Mouse (Mus musculus) Patski (cell line): ENCODE results near the gene Tmem184b. TPM values are rescaled to one million over a fixed set of nuclear protein-coding genes. Genes with fewer than 3 reads are reported as not detected.

Source experiments
- ATAC-seq: fragments of 100-300 bp; one replicate; pipeline ENCODE4 v1.8.0; 2021
- CTCF ChIA-PET: fragments of 350-600 bp; sonication (Branson Sonifier 250); formaldehyde crosslinking; loops from one replicate; lab custom pipeline; 2022; ENCODE audit warnings: inconsistent platforms; lab: Charles Lee
- POLR2A ChIA-PET: fragments of 350-600 bp; sonication (Branson Sonifier 250); formaldehyde crosslinking; loops from one replicate; lab custom pipeline; 2022; ENCODE audit warnings: antibody characterized with exemption, inconsistent platforms; lab: Charles Lee
- DNase-seq: peaks from one replicate; pipeline ENCODE4 v3.0.0-alpha.2; 2011; ENCODE audit warnings: low read depth, low spot score
- H3K27me3 ChIP-seq: fragments of 371-371 bp; one replicate; pipeline ENCODE4 v1.5.1; 2021
- CTCF ChIP-seq: fragments of 100-300 bp; IDR thresholded peaks from one replicate; pipeline ENCODE4 v1.5.1; 2021
- in situ Hi-C: fragments of 300-500 bp; cut with MboI; formaldehyde crosslinking; loops from 3 replicates; pipeline ENCODE4 v1.11.1; 2018; ENCODE audit warnings: low pct_unique_long_range_greater_than_20kb, mixed read lengths
- polyA plus RNA-seq: library from polyadenylated mRNA; unstranded; gene quantifications from one replicate; pipeline ENCODE4 v1.2.3, GENCODE M21; 2021

Gene Tmem184b
- polyA plus RNA-seq, 1 experiment from 2014 or later = 129 TPM

DNA sequence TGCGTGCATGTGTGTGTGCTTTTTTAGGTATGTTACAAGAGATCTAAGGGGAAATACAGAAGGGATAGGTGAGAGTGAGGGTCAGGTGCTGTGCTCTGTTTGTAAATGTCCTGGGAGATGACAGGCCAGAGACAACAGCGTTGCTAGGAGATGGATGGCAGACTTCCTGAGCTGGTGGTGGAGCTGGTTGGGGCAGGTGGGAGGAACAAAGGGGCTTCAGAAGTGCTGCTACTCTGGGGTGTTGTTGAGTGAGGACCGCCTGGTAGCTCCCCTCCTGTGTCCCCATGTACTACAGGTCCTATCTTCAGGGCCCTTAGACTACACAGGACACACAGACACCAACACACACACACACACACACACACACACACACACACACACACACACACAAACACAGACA is 28.6 kb downstream of the Tmem184b start:
- ChIA-PET POLR2A (interaction anchor here (0.7 kb wide), 1 partner anchor 17 kb away, joined by 4 read pairs; no protein-coding TSS in a partner anchor), CTCF (no interaction called here)
- ATAC-seq (no peak), DNase-seq (no peak)
- no peak for TF ChIP-seq CTCF
- no peaks in the 10 kb centered on the region for H3K27me3 ChIP-seq
- in situ Hi-C loops = no loop called here

DNA sequence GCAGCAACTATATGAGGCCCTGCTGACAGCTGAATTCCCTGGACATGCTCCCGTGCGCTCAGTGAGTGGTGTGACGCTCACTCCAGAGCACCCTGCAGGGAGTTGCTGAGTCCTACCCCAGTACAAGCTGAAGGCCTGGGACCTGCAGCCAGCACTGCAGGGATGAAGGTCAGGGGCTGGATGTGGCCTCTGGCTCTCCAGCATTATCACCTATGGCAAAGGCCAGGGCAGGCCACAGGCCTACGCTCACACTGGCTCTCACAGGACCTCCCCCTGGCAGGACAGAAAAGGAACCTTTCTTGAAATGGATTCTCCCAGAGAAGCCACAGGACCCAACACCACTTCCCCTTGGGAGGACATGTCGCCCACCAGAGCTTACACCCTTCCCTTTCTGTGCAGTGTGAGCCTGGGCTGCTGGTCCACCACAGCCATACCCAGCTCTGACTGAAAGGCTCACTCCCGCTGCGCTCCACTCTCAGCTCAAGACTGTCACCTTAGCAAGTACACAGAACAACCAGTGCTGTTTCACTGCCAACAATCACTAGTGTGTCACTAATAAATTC is 33.0 kb downstream of the Tmem184b start:
- ChIA-PET CTCF (interaction anchor here (0.9 to 1.5 kb wide), 2 partner anchors 9 to 128 kb away, joined by 4 to 5 read pairs; no protein-coding TSS in a partner anchor), POLR2A (interaction anchor here (2.1 kb wide), 1 partner anchor 12 kb away, joined by 7 read pairs; no protein-coding TSS in a partner anchor)
- TF ChIP-seq CTCF = no peak
- in situ Hi-C loops = no loop called here
- H3K27me3 ChIP-seq = no peaks in the 10 kb centered on the region
- DNase-seq (no peak), ATAC-seq (no peak)

DNA sequence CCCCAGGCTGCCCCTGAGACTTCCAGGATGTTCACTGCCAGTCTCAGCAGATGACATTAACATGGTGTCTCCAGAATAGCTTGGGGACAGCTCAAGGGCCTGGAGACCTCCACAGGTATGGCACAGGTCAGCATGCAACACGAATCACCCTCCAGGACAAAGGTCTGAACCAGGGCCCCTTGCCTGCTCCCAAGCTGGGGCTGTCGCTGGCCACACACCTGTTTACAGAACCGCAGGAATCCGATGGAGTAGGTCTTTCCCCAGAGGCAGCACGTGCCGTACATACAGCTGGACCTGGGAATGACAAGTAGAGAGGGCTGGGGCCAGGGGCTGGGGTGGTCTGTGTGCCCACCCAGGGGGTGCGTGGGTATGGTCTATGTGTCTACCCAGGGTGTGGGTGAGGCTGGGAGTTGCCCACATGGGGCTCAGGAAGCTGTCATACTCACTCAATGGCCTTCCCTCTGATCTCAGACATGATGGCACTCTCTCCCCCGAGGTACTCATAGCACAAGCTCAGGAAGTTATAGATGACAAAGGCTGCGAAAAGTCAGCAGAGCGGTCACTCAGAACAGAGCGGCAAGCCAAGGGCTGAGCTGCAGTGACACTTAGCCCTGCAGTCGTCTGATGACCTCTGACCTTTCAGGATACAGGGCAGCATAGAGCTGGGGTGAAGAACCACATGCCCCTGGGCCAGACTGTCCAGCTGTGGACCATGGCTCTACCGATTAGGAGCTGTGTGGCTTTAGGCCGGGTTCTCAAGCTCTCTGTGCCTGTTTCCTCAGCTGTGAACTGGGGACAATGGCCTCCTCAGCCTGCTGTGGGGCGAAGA is 33.7 kb downstream of the Tmem184b start:
- POLR2A ChIA-PET = interaction anchor here (0.8 to 2.1 kb wide), 2 partner anchors 12 to 22 kb away, joined by 3 to 7 read pairs; no protein-coding TSS in a partner anchor
- ATAC-seq (no peak), DNase-seq (no peak)
- CTCF ChIA-PET = interaction anchor here (0.9 to 1.5 kb wide), 2 partner anchors 10 to 127 kb away, joined by 4 to 5 read pairs; no protein-coding TSS in a partner anchor
- no peak for TF ChIP-seq CTCF
- H3K27me3 ChIP-seq = no peaks in the 10 kb centered on the region
- in situ Hi-C loops = no loop called here

DNA sequence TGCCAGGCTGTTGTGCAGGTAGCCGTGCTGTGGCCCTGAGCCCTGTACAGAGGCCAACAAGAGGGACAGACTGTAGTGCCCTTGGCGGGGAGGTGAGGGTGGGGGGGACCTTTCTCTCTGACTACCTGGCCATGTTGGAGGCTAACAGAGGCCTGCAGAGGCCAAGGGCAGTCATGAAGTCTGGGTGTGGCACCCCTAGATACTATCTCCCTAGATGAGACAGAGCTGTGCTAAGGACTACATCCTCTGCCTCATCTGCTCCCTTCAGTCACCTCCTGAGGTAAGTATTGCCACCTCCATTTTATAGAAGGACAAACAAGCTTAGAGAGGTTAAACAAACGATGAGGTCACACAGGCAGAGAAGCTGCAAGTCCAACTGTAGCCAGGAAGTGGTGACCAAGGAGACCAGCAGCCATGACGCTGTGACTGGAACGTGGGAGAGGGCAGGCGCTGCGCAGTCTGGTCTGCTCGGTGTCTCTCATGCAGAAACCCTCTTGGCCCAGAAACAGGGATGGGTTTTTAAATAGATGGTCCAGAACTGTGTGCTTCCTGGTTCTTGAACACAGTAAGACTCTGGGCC is 34.4 kb downstream of the Tmem184b start:
- no peak for TF ChIP-seq CTCF
- DNase-seq = no peak
- in situ Hi-C loops = no loop called here
- ATAC-seq = no peak
- ChIA-PET CTCF (interaction anchor here (0.7 to 1.5 kb wide), 2 partner anchors 65 to 126 kb away, joined by 3 to 5 read pairs; no protein-coding TSS in a partner anchor), POLR2A (interaction anchor here (0.8 to 2.1 kb wide), 2 partner anchors 11 to 21 kb away, joined by 3 to 7 read pairs; no protein-coding TSS in a partner anchor)
- no peaks in the 10 kb centered on the region for H3K27me3 ChIP-seq

DNA sequence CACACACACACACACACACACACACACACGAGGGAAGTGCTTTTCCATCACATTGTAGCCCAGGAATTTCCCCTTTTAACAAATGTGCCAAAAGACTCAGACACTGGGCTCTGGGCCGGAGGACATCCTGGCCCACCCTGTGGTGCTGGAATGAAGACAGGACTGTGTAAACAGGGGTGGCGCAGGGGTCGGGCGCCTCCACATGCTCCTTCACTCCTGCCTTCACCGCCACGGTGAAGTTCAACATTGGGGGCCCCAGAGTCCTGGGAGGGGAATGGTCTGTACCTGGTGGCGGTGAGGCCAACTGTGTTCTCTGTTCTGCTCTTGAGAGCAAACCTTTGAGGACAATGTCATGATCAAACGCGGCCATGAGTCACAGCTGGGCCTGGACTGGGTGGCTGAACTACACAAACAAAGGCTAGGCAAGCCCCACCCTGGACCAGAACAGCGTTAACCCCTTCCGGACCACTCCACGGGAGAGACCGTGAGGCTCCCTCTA is 35.0 kb downstream of the Tmem184b start:
- DNase-seq (no peak), ATAC-seq (peak; percentile 41)
- POLR2A ChIA-PET = interaction anchor here (0.8 to 2.1 kb wide), 2 partner anchors 10 to 21 kb away, joined by 3 to 7 read pairs; no protein-coding TSS in a partner anchor
- TF ChIP-seq CTCF = no peak
- no peaks in the 10 kb centered on the region for H3K27me3 ChIP-seq
- CTCF ChIA-PET = interaction anchor here (0.7 kb wide), 1 partner anchor 65 kb away, joined by 3 read pairs; no protein-coding TSS in a partner anchor
- in situ Hi-C loops = no loop called here

DNA sequence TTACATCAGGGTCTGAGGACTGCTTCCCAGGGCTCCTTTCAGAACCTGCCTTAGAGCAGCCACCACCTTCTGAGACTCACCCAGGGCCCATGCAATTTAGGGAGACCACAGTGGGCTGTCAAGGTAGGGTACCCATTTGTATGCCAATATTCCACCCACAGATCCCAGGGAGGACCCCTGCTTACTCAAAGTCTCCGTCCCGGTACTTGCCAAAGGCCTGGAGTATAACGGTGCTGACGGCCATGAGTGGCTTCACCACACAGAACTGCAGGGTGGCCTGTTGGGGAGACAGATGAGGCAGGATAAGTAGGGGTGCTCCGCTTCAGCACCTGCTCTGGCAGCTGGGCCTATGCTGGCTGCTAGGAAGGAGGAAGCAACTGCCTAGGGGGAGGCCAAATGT is 37.0 kb downstream of the Tmem184b start:
- H3K27me3 ChIP-seq = no peaks in the 10 kb centered on the region
- ATAC-seq (no peak), DNase-seq (no peak)
- POLR2A ChIA-PET = no interaction called here
- CTCF ChIA-PET = no interaction called here
- no peak for TF ChIP-seq CTCF
- in situ Hi-C loops = no loop called here

DNA sequence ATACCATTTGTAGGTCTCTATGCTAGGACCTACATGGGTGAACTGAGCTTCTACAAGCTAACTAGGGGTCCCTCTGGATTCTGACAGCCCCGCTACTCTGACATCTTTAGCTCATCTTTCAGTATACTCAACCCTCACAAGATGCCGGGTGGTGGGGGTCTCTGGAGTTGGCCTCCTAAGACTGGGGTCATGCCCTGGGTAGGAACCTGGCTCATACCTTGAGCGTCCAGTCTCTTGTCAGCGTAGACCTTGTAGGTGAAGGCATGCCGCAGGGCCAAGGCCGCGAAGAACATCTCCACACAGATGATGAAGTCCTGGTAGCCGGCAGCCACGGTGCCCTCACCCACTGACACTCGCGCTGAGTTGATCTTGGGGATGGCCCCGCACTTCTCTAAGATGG is 38.3 kb downstream of the Tmem184b start:
- ChIA-PET POLR2A (no interaction called here), CTCF (interaction anchor here (0.7 kb wide), 1 partner anchor 116 kb away, joined by 3 read pairs; no protein-coding TSS in a partner anchor)
- no peak for TF ChIP-seq CTCF
- H3K27me3 ChIP-seq = no peaks in the 10 kb centered on the region
- in situ Hi-C loops = no loop called here
- ATAC-seq (no peak), DNase-seq (no peak)

DNA sequence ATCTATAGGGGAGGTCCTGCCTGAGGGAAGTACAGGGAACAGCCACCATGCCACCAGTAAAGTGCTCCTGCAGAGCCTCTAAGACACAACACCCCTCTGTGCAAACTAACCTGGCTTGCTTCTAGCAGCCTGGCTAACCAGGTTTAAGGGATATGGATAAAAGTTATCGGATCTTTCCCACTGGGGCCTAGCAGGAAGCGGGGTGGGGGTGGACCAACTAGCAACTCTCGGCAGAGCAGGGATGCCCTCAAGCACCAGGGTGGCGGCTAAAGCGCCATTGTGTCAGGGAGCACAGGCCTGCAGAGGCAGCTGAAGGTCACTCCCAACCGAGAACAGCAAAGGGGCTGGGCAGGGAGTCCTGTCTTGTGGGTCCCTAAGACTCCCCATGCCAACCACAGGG is 39.2 kb downstream of the Tmem184b start:
- TF ChIP-seq CTCF = no peak
- ATAC-seq (no peak), DNase-seq (no peak)
- POLR2A ChIA-PET = no interaction called here
- H3K27me3 ChIP-seq = no peaks in the 10 kb centered on the region
- in situ Hi-C loops = no loop called here
- CTCF ChIA-PET = no interaction called here

DNA sequence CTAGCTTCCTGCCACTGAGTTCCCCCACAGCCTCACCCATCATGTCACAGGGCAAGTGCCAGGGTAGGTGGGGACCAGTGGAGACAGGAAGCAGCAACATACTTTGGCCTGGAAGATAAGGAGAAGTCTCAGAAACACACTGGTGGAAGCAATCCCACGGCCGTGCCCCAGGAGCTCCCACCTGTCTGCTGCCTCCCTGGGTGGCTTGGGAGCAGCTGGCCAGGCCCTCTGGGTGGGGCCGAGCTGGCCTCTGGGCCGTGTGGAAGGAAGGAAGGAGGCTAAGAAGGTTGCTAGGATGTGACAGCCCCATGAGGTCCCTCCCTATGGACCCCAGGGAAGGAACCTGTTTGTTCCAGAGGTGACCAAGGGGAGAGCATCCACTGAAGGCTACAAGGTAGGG is 42.3 kb downstream of the Tmem184b start:
- ATAC-seq = no peak
- in situ Hi-C loops = no loop called here
- TF ChIP-seq CTCF = no peak
- no peaks in the 10 kb centered on the region for H3K27me3 ChIP-seq
- ChIA-PET POLR2A (interaction anchor here (0.9 kb wide), 1 partner anchor 12 kb away, joined by 3 read pairs; no protein-coding TSS in a partner anchor), CTCF (no interaction called here)
- no peak for DNase-seq

DNA sequence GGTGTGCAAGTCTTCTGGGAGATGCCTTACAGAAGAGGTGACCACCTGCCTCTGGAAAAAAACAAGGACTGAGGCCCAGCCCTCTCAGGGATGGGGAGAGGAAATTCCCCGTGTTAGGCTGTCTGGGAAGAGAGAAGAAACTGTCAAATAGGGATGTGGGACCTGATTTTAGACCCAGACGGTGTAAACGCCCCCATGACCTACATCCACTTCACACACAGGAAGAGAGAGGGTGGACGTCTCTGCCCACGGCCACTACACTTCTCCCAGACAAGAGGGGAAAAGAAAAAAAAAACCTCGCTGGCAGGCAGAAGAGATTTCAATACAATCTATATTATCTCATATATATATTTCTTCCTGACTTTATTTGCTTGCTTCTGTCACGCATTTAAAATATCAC is 43.0 kb downstream of the Tmem184b start:
- H3K27me3 ChIP-seq = no peaks in the 10 kb centered on the region
- TF ChIP-seq CTCF = no peak
- DNase-seq (no peak), ATAC-seq (no peak)
- in situ Hi-C loops = no loop called here
- POLR2A ChIA-PET = interaction anchor here (0.9 kb wide), 1 partner anchor 11 kb away, joined by 3 read pairs; no protein-coding TSS in a partner anchor
- CTCF ChIA-PET = no interaction called here
